Mouse (Mus musculus): Measurements from ENCODE around the gene Col4a4. TPM values are rescaled to one million over a fixed set of nuclear protein-coding genes. Genes with fewer than 3 reads are reported as not detected.

Gene Col4a4
- total RNA-seq (2023), result not detected

GRCm38 (mm10) chr1:82586713-82587399 is at the start of gene Col4a4, which contains the start of gene Col4a3:
TSS of gene Col4a4 (minus strand) at chr1:82586849.
TSS of gene Col4a3 (plus strand) at chr1:82586921.

Other genes starting within 250 kb of the Col4a4 start
- not detected for gene Col4a3, start 72 bp upstream of the Col4a4 start, total RNA-seq (2023)
- gene Mff, start 138.0 kb upstream of the Col4a4 start, total RNA-seq (2023), result 108 TPM
- gene Tm4sf20, start 181.6 kb upstream of the Col4a4 start, total RNA-seq (2023), result not detected
- gene Gm47791, start 184.4 kb upstream of the Col4a4 start, total RNA-seq (2023), result not detected

All from CD8-positive naive resting alpha-beta T cell, adult 57 days (primary cell).